Mouse (Mus musculus) bone marrow, adult 2 months (tissue): ENCODE measurements around the gene Chd4.

Experiments
- CTCF ChIP-seq: fragments of 200-500 bp; IDR thresholded peaks from 2 replicates; pipeline ENCODE4 v1.5.1; 2011; ENCODE audit warnings: low read length, control low read depth; ENCODE audit not compliant: control insufficient read depth, insufficient read depth
- POLR2A ChIP-seq: fragments of 200-500 bp; IDR thresholded peaks from 2 replicates; pipeline ENCODE4 v1.6.1; 2011; ENCODE audit warnings: low read depth, mild to moderate bottlenecking, control low read depth, low read length, borderline replicate concordance; ENCODE audit not compliant: control insufficient read depth

GRCm38 (mm10) chr6:125061493-125061892 is 34.3 kb upstream of the Chd4 start:
- TF ChIP-seq POLR2A (no peak), CTCF (no peak)
